Mouse (Mus musculus) adrenal gland, adult 2 months (tissue): Measurements from ENCODE around the gene Gtf3c5. TPM values are rescaled to one million over a fixed set of nuclear protein-coding genes. Genes with fewer than 3 reads are reported as not detected.
A peak's percentile ranks its signal among the peaks of the same experiment; 100 is the strongest.

ENCODE experiments used
- DNase-seq: peaks from one replicate; pipeline ENCODE4 v3.0.0; 2021
- polyA plus RNA-seq: library from polyadenylated mRNA; depleted of rRNA; stranded (reverse); fragments of >200 nt; gene quantifications from 2 replicates; pipeline ENCODE4 v1.2.3, GENCODE M21; 2012
- total RNA-seq, 2 experiments: library from RNA; stranded (reverse); gene quantifications; 2 replicates each; pipeline ENCODE4 v1.2.3; 2021

Gene Gtf3c5
- total and polyA plus RNA-seq, 3 experiments, result 15.4 to 21.6 (median 16.0) TPM

GRCm38 (mm10) chr2:28607341-28608165, 24.0 kb upstream of the Gtf3c5 start:
- no peak for DNase-seq

- DNase-seq, result no peak
Measured at GRCm38 (mm10) chr2:28606601-28607340, 23.2 kb upstream of the Gtf3c5 start.

GRCm38 (mm10) chr2:28605789-28606541, 22.4 kb upstream of the Gtf3c5 start:
- no peak for DNase-seq

GRCm38 (mm10) chr2:28603542-28603941, 20.0 kb upstream of the Gtf3c5 start:
- no peak for DNase-seq

- no peak for DNase-seq
Measured at GRCm38 (mm10) chr2:28601720-28602590, 18.4 kb upstream of the Gtf3c5 start.

- DNase-seq, result no peak
Measured at GRCm38 (mm10) chr2:28599569-28599900, 16.0 kb upstream of the Gtf3c5 start.

- no peak for DNase-seq
Measured at GRCm38 (mm10) chr2:28598692-28599568, 15.4 kb upstream of the Gtf3c5 start.

- DNase-seq, result no peak
Measured at GRCm38 (mm10) chr2:28597733-28598547, 14.4 kb upstream of the Gtf3c5 start.

- DNase-seq, result no peak
Measured at GRCm38 (mm10) chr2:28596998-28597397, 13.4 kb upstream of the Gtf3c5 start.

GRCm38 (mm10) chr2:28596021-28596420, 12.5 kb upstream of the Gtf3c5 start:
- DNase-seq, result no peak

- DNase-seq, result peak; percentile 68
Measured at GRCm38 (mm10) chr2:28592809-28593208, 9.3 kb upstream of the Gtf3c5 start.

- no peak for DNase-seq
Measured at GRCm38 (mm10) chr2:28591479-28591878, 7.9 kb upstream of the Gtf3c5 start.

GRCm38 (mm10) chr2:28588574-28588973, 5.0 kb upstream of the Gtf3c5 start:
- DNase-seq, result no peak

GRCm38 (mm10) chr2:28585730-28586129, 2.2 kb upstream of the Gtf3c5 start:
- no peak for DNase-seq

- DNase-seq, result peak; percentile 73
Measured at GRCm38 (mm10) chr2:28585043-28585571, 1.6 kb upstream of the Gtf3c5 start.

GRCm38 (mm10) chr2:28582647-28583353, 751 bp downstream of the Gtf3c5 start:
- peak; percentile 92 for DNase-seq

- no peak for DNase-seq
Measured at GRCm38 (mm10) chr2:28578003-28578402, 5.5 kb downstream of the Gtf3c5 start.

GRCm38 (mm10) chr2:28576815-28577214, 6.7 kb downstream of the Gtf3c5 start:
- no peak for DNase-seq

GRCm38 (mm10) chr2:28575341-28575740, 8.2 kb downstream of the Gtf3c5 start:
- DNase-seq, result no peak
